Mouse (Mus musculus): ENCODE data around the gene Alox5. TPM values are rescaled to one million over a fixed set of nuclear protein-coding genes. Genes with fewer than 3 reads are reported as not detected.
A peak's percentile ranks its signal among the peaks of the same experiment; 100 is the strongest.

The Alox5 gene
- 6.3 TPM in 2 replicates for total RNA-seq (2017)

DNA sequence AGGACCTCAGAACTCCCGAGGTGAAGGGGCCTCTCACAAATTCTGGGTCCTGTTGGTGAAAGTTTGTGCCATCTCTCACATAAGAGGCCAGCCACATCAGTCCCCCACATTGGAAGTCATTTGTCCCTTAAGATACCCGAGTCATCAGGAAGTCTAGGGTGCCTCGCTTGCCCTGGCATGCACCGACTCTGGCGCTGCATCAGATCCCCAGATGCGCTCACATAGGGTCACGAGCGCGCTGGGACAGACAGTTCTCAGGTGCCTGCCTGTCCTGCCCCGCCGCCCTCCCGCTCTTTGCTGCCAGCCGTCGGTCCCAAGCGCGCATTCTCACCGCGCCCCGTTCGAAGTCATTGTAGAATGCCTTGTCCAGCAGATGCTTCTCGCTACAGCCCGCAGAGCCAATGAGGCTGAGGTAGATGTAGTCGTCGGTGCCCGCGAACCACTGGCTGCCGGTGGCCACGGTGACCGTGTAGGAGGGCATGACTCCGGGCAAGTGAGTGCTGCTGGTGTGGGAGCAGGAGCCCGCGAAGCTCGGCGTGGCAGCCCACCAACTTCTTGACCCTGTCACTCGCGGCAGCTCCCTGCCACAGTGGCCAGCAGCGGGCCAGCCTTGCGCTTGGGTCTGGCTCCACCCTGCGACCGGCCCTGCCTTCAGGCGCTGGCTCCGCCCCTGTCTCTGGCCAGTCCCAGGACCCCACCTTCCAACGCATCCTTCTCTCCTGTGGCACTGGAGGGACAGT, at the start of gene Alox5:
Alox5 (minus strand) TSS at position 635 of the 740 bp plus-strand sequence.
- peak; percentile 40 for ATAC-seq (replicated peaks; ENCODE audit: low read depth, poor library complexity, severe bottlenecking)

DNA sequence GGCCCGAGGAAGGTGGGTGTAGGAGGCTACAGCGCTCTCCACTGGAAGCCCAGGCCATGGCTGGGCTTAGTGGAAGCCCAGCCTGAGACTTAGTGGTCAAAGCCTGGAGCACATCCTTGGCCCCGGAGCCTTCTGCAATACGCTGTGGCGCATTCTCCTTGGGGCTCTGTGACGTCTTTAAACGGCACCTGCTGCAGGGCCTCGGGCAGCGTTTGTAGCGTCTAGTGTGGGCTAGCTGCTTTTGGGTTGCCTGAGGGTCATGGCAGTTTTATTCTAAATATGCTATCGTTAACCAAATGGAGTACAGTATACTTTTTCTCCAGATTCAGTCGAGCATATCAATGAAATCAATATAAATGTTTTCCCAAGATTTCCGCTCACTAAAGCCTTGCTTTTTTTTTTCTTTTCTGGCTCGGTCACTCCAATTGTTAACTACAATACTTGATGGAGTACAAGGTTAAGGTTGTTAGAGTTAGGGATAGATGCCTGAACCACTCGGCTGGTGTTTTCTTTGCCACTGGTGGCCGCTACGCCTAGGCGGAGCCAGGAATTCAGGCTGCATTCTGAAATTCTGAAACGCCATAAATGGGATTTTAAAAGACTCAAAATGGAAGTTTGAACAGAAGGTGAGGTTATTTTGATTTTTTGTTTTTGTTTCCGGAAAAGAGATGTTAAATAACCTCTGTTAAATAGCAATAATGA, 45.5 kb upstream of the Alox5 start, which contains the start of gene Olfr212:
Olfr212 (plus strand) TSS at position 215 of the 702 bp plus-strand sequence.
- peak; percentile 47; the same call in 1 of the 2 replicates for ATAC-seq (replicated peaks; ENCODE audit: low read depth, poor library complexity, severe bottlenecking)

- ATAC-seq (replicated peaks; ENCODE audit: low read depth, poor library complexity, severe bottlenecking) = no peak
These were observed 35.0 kb upstream of the Alox5 start for GRCm38 (mm10) chr6:116495960-116496359.

DNA sequence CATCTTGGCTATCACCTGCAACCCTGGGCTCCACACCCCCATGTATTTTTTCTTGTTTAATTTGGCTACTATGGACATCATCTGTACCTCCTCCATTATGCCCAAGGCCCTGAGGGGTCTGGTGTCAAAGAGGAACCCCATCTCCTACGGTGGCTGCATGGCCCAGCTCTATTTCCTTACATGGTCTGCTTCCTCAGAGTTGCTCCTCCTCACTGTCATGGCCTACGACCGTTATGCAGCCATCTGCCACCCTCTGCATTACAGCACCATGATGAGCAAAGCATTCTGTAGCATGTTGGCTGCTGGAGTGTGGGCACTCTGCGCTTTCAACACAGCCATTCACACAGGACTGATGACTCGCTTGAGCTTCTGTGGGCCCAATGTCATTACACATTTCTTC, 32.8 kb upstream of the Alox5 start:
- no peak for ATAC-seq (replicated peaks; ENCODE audit: low read depth, poor library complexity, severe bottlenecking)

- ATAC-seq (replicated peaks; ENCODE audit: low read depth, poor library complexity, severe bottlenecking) = no peak
These were observed 27.8 kb upstream of the Alox5 start, which contains the start of gene Olfr211 for GRCm38 (mm10) chr6:116488791-116489190. TSS of gene Olfr211 (plus strand) at chr6:116489091.

GRCm38 (mm10) chr6:116486833-116487232, 25.9 kb upstream of the Alox5 start:
- ATAC-seq (replicated peaks; ENCODE audit: low read depth, poor library complexity, severe bottlenecking) = peak; percentile 93

GRCm38 (mm10) chr6:116485081-116485480, 24.1 kb upstream of the Alox5 start:
- no peak for ATAC-seq (replicated peaks; ENCODE audit: low read depth, poor library complexity, severe bottlenecking)

- peak; percentile 89 for ATAC-seq (replicated peaks; ENCODE audit: low read depth, poor library complexity, severe bottlenecking)
These were observed 7.1 kb upstream of the Alox5 start for GRCm38 (mm10) chr6:116468081-116468480.

DNA sequence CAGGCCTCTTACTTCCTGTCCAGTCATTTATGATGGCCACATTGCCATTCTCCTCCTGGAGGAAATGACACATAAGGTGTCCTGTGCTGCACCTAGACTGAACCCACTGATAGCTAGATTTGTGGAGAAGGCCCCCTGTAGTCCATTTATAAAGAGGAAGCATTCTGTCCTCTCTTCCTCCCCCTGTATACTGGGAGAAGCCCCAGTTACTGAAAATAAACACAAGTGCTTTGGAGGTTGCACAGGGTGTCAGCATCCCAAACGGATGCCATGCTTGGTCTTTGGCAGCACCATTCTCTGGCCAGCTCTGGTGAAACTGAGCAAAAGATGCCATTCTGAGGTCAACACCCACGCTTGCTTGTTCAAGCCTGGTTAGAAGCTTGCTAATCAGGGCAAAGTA, 1.7 kb downstream of the Alox5 start:
- ATAC-seq (replicated peaks; ENCODE audit: low read depth, poor library complexity, severe bottlenecking) = no peak; the same call in 1 of the 2 replicates

DNA sequence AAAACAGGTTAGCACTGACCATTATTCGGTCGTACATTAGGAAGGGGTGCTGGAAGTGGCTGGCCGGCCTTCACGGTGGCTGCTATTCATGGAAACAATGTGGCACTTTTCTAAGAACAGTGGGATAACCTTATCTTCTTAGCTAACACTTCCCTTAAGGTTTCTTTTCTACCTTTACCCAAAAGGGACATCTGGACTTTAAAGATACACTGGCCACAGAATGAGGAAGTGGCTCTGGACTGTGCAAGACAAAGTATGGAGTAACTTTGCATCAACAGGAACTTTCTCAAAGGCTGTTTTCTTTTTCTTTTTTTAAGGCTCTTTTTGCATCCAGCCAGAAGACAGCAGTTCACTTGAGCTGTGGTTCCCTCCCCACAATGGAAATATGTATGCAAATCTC, 2.2 kb downstream of the Alox5 start:
- peak; percentile 24 for ATAC-seq (replicated peaks; ENCODE audit: low read depth, poor library complexity, severe bottlenecking)

DNA sequence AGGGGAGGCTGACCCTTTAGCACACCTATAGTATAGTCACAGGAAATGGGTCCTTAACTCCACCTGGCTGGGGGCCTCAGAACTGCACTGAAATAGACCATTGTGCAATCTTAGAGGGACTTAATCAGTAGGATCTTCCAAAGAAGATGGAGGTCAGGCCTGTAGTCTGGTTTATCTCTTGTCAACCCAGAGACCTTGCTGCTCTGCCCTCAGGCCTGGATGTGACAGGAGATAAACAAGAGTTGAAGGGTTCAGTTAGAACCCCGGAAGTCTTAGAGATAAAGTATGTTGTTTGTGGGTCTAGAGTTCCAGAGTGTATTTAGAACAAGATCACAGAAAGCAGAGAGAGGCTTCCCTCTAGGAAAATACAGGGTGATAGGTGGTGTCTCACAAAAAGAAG, 4.5 kb downstream of the Alox5 start:
- no peak for ATAC-seq (replicated peaks; ENCODE audit: low read depth, poor library complexity, severe bottlenecking)

DNA sequence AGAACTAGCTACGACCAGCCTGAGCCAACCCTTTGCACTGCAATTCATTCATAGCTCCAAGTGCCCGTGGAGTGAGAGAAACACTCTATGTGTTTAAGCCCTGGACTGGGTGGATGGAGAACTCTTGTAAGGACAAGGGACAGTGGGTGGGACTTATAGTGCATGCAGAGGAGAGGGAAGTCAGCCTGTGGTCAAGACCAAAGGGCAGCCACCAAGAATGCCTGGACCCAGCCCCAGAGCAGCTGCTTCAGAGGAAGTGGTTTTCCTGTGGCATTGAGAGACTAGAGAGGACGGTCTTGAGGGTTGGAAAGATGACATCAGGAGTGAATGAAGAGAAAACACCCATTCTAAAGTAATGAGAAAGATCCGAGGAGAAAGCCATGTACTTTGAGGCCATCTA, 5.2 kb downstream of the Alox5 start:
- ATAC-seq (replicated peaks; ENCODE audit: low read depth, poor library complexity, severe bottlenecking) = peak; percentile 81

GRCm38 (mm10) chr6:116440849-116441248, 20.1 kb downstream of the Alox5 start:
- ATAC-seq (replicated peaks; ENCODE audit: low read depth, poor library complexity, severe bottlenecking) = no peak

DNA sequence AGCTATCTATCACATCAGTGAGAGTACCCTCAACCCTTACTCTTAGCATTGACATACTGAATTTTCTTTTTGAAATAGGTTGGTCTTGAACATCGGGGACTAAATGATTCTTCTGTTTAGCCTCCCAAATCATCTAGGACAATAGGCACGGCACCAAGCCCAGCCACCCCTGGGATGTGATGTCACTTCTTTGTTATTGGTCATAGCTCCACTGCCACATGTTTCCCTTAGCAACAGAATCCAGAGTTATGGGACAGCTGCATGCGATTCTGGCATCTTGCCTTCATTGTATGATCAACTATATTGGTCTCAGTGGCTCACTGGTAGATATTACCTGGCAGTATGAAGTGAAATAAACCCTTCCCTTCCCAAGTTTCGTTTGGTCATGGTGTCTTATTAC, 20.5 kb downstream of the Alox5 start:
- ATAC-seq (replicated peaks; ENCODE audit: low read depth, poor library complexity, severe bottlenecking) = no peak

- no peak for ATAC-seq (replicated peaks; ENCODE audit: low read depth, poor library complexity, severe bottlenecking)
These were observed 21.4 kb downstream of the Alox5 start for GRCm38 (mm10) chr6:116439531-116439930.

DNA sequence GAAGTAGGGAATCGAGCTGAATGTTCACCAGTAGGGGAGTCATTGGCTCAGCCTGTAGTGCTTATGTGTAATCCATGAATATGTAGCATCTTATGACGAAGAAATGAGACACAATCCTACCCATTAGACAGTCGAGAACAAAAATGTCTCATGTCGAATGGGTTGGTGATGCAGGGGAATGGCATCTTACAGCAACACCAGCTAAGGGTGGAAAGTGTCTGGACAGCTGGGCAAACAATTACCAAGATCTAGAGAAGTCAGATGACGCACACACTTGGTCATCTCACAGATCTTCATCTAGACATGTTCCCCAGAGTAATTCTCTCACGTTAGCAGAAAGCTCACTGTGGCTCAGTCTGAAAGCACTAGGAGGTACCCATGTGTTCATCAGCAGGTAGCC, 22.1 kb downstream of the Alox5 start:
- no peak for ATAC-seq (replicated peaks; ENCODE audit: low read depth, poor library complexity, severe bottlenecking)

- ATAC-seq (replicated peaks; ENCODE audit: low read depth, poor library complexity, severe bottlenecking) = peak; percentile 84; the same call in 1 of the 2 replicates
These were observed 32.7 kb downstream of the Alox5 start for GRCm38 (mm10) chr6:116428282-116428681.

DNA sequence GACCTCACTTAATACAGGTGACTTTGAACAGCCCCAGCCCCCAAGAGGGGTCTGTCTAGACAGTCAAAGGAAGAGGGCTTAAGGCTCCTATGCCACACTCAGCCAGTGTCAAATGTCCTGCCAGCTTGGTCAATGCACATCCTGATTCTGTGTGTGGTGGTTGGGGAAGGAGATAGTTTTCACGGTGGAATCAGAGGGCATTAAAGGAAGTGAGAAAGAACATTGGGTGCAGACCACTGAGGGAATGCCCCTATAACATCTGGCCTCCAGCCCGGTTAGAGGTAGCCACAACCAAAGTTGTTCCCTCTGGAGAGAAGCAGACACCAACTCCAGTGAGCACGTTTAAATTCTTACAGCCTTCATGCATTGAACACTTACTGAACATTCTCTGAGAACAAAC, 33.4 kb downstream of the Alox5 start:
- ATAC-seq (replicated peaks; ENCODE audit: low read depth, poor library complexity, severe bottlenecking) = peak; percentile 64

DNA sequence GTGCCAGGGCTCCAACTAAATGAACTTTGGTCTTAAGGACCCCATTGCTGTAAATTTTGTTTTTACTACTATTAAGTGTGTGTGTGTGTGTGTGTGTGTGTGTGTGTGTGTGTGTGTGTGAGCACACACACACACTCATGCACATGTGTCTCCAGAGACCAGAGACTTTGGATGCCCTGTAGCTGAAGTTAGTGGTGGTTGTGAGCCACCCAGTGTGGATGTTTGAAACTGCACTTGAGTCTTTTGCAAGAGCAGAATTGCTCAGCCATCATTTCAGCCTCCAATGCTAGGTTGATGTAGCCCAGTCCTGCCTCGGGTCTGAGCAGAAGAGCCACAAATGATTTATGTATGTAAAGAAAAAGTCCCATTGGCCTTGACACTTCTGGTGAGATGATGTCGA, 37.3 kb downstream of the Alox5 start:
- ATAC-seq (replicated peaks; ENCODE audit: low read depth, poor library complexity, severe bottlenecking) = no peak

- peak; percentile 65 for ATAC-seq (replicated peaks; ENCODE audit: low read depth, poor library complexity, severe bottlenecking)
These were observed 38.0 kb downstream of the Alox5 start for GRCm38 (mm10) chr6:116422991-116423390.

GRCm38 (mm10) chr6:116420271-116420670, 40.7 kb downstream of the Alox5 start:
- ATAC-seq (replicated peaks; ENCODE audit: low read depth, poor library complexity, severe bottlenecking) = no peak

All from common myeloid progenitor, adult 5-6 weeks (primary cell).